Mouse (Mus musculus): Measurements from ENCODE around the gene Tmc6.

GRCm38 (mm10) chr11:117772352-117772751 is 9.6 kb downstream of the Tmc6 start:
- TF ChIP-seq CTCF (IDR thresholded peaks at IDR 0.05; ENCODE audit: insufficient read depth, low read length), result no peak
- no peak for TF ChIP-seq POLR2A (IDR thresholded peaks at IDR 0.05; ENCODE audit: borderline replicate concordance, extremely low read depth, low read depth, low read length)
